Mouse (Mus musculus): ENCODE measurements around the gene Itprip. TPM values are rescaled to one million over a fixed set of nuclear protein-coding genes. Genes with fewer than 3 reads are reported as not detected.

Itprip gene
- polyA plus RNA-seq, 1 experiment = 21.1 TPM

DNA sequence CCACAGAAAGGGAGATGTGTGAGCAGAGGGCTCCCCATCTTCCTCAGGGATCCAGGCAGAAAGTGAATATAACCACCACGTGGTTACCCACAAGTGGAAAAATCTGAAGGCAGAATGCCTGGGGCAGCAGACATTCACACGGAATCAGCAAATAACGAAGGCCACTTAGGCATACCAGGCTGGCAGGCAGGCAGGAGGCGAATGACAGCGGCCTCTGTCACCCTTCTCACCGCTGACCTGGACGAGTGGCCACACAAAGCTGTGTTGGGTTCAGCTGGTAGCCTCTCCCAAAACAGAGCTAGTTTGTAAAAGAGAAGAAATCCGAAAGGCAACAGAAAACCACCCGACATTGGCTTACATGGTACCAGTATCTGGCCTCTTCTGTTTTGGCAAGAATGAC lies 1.1 kb downstream of the Itprip start:
- peaks cover 5% of the 10 kb centered on the region for H3K4me1 ChIP-seq (ENCODE audit: control insufficient read depth, insufficient read depth, low read length)
- no peak for TF ChIP-seq POLR2A (IDR thresholded peaks at IDR 0.05; ENCODE audit: low read depth, low read length)
- TF ChIP-seq CTCF (IDR thresholded peaks at IDR 0.05; ENCODE audit: borderline replicate concordance, insufficient read depth, low read length) = no peak
- H3K27ac ChIP-seq (ENCODE audit: insufficient read depth, low read length) = peak overlapping the region; percentile 70
- H3K4me3 ChIP-seq (ENCODE audit: insufficient read depth, low read length) = peak overlapping the region; percentile 92

DNA sequence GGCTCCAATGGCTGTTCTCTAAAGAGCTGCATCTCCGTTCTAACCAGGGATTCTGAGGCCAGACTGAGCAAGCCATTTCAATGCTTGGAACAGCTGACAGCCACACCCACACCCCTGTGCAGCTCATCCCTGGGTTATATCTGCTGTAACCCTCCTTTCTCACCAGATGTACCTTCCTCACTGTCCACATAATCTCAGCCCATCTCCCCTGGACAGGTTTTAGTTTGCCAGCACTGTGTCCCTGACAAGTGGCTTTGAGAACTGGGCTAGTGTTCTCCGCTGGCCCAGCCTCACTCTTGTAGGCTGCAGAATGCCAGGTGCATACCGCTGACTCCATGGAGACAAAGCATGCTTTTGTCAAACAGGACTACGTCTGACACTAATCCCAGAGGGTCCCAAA lies 1.7 kb downstream of the Itprip start:
- peaks cover 5% of the 10 kb centered on the region for H3K4me1 ChIP-seq (ENCODE audit: control insufficient read depth, insufficient read depth, low read length)
- peak overlapping the region; percentile 92 for H3K4me3 ChIP-seq (ENCODE audit: insufficient read depth, low read length)
- TF ChIP-seq POLR2A (IDR thresholded peaks at IDR 0.05; ENCODE audit: low read depth, low read length) (no peak), CTCF (IDR thresholded peaks at IDR 0.05; ENCODE audit: borderline replicate concordance, insufficient read depth, low read length) (no peak)
- H3K27ac ChIP-seq (ENCODE audit: insufficient read depth, low read length) = no peak overlapping the region

DNA sequence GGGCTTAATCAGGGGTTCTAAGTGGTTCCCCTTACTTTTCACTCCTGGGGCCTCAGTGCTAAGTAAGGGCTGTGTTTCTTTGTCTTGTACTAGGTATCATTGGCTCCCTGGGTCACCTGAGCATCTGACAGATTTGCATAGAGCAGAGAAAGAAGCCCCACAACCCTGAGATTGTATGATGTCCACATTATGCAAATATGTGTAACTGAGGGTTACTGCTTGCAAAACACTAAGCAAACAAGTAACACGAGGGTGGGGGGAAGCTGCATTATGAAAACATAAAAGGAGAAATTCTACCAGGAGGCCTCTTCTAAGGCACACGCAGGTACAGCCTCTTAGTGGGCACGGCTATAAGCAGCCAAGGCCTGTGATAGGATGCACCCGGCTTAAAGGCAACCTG lies 3.8 kb downstream of the Itprip start:
- Histone ChIP-seq H3K4me3 (ENCODE audit: insufficient read depth, low read length) (no peak overlapping the region), H3K4me1 (ENCODE audit: control insufficient read depth, insufficient read depth, low read length) (peaks cover 11% of the 10 kb centered on the region)
- no peak for TF ChIP-seq CTCF (IDR thresholded peaks at IDR 0.05; ENCODE audit: borderline replicate concordance, insufficient read depth, low read length)
- TF ChIP-seq POLR2A (IDR thresholded peaks at IDR 0.05; ENCODE audit: low read depth, low read length) = no peak

DNA sequence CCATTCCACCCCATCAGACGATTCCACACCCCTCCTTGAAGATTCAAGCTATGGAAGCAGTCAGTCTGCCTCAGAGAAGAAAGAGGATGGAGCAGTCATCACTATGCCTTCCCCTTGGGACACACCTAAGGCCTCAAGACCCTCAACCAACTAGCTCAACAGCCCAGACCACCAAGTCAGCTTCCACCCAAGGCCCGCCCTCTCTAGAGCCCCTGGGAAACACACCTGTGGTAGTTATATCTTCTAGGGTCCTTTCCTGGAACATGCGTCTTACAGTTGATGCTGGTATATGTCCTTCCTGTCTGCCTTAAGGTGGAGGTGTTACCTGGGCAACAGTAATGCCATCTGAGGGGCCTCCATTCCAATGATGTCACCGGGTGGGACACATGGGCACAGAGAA lies 4.9 kb downstream of the Itprip start:
- no peak for TF ChIP-seq CTCF (IDR thresholded peaks at IDR 0.05; ENCODE audit: borderline replicate concordance, insufficient read depth, low read length)
- TF ChIP-seq POLR2A (IDR thresholded peaks at IDR 0.05; ENCODE audit: low read depth, low read length) = no peak

More for the DNA sequence above, 3.8 kb downstream of the Itprip start:
- no peak overlapping the region for H3K27ac ChIP-seq (ENCODE audit: insufficient read depth, low read length)

DNA sequence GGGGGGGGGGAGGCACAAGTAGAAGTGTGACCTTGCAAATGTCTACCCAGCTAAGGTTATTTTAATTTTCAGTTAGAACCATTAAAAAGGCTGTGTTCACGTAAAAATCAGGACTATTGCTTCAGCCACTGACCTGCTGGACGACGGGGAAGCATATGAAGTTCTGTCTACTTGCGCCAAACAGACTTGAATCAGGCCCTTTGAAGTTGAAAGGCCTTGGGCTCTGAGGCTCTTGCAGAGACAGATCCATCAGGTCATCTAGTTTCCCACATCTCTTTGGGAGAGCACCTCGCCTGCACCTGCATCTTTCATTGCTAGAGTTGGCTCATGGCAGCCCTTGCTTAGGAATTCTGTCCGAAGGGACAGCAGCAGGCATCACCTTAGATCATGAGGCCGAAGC lies 5.8 kb downstream of the Itprip start:
- TF ChIP-seq POLR2A (IDR thresholded peaks at IDR 0.05; ENCODE audit: low read depth, low read length) (no peak), CTCF (IDR thresholded peaks at IDR 0.05; ENCODE audit: borderline replicate concordance, insufficient read depth, low read length) (no peak)
- Histone ChIP-seq H3K27ac (ENCODE audit: insufficient read depth, low read length) (no peak overlapping the region), H3K4me3 (ENCODE audit: insufficient read depth, low read length) (no peak overlapping the region), H3K4me1 (ENCODE audit: control insufficient read depth, insufficient read depth, low read length) (peaks cover 18% of the 10 kb centered on the region)

More for the DNA sequence above, 4.9 kb downstream of the Itprip start:
- Histone ChIP-seq H3K27ac (ENCODE audit: insufficient read depth, low read length) (no peak overlapping the region), H3K4me3 (ENCODE audit: insufficient read depth, low read length) (no peak overlapping the region), H3K4me1 (ENCODE audit: control insufficient read depth, insufficient read depth, low read length) (peaks cover 14% of the 10 kb centered on the region)

DNA sequence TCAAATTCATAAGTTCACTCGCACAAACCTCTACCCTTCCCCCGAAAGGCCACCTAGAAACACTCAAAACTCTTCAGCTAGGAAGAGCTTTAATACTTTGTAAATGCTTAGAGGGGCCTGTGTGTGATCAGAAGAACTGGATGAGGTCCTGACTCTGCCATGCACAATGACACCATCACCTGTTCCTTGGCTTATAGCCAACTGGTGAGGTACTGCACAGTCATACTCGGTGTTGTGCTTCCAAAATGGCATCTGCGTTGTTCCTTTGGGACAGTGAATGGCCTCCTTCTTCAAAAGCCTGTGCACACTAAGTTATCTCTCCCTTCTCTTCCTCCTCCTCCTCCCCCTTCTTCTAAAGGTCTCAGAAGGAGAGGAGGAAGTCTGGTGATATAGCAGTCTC lies 8.3 kb downstream of the Itprip start:
- Histone ChIP-seq H3K4me3 (ENCODE audit: insufficient read depth, low read length) (no peak overlapping the region), H3K4me1 (ENCODE audit: control insufficient read depth, insufficient read depth, low read length) (peaks cover 15% of the 10 kb centered on the region), H3K27ac (ENCODE audit: insufficient read depth, low read length) (no peak overlapping the region)
- TF ChIP-seq CTCF (IDR thresholded peaks at IDR 0.05; ENCODE audit: borderline replicate concordance, insufficient read depth, low read length) (no peak), POLR2A (IDR thresholded peaks at IDR 0.05; ENCODE audit: low read depth, low read length) (no peak)

DNA sequence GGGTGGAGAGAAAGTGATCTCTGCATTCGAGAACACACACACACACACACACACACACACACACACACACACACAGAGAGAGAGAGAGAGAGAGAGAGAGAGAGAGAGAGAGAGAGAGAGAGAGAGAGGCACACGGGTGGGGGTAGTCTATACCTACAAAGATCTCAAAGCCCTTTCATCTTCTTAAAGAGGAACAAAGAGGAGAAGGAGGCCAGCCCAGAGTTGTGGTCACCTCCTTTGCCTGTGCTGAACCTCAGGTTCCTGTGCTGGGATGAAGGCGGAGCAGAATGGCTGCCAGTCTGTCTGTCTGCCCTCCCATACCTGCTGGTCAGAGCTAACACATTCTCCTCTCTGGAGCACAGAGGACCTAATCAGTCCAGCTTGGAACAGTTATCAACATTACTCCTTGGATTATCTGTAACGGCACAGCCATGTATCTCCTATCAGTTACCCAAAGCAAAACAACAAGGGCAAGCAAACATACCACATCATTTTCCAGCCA lies 8.9 kb downstream of the Itprip start:
- Histone ChIP-seq H3K4me3 (ENCODE audit: insufficient read depth, low read length) (no peak overlapping the region), H3K27ac (ENCODE audit: insufficient read depth, low read length) (no peak overlapping the region), H3K4me1 (ENCODE audit: control insufficient read depth, insufficient read depth, low read length) (peaks cover 13% of the 10 kb centered on the region)
- no peak for TF ChIP-seq CTCF (IDR thresholded peaks at IDR 0.05; ENCODE audit: borderline replicate concordance, insufficient read depth, low read length)
- TF ChIP-seq POLR2A (IDR thresholded peaks at IDR 0.05; ENCODE audit: low read depth, low read length) = no peak

DNA sequence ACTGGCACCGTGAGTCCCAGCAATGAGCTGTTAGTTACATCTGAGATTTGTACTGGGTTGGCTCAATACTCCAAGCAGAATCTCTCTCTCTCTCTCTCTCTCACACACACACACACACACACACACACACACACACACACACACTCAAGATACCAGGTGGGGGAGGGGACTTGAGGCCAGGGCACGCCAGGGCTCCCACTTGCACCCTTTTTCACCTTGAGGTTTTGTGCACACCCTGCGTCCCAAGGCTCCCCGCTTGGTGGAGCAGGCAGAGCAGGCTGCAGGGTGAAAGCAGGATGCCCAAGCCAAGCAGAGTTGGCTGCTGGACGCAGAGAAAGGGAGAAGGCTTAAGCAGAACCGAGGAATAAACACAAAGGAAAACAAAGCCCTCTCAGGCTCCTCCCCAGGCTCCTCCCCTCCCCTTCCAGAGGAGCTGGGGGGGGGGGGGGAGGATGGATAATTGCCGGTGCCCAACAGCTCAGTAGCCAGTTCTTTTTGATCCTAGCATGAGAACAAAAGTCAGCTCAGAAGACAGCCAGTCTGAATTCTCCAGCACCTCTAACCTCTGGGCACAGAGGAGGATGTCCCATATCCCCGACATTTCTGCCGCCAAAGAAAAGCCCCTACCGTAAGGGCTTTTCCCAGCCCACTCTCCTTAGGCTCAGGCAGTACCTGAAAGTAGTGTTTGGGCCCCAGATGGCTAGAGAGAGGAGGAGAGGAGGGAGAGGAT lies 9.5 kb downstream of the Itprip start:
- H3K4me1 ChIP-seq (ENCODE audit: control insufficient read depth, insufficient read depth, low read length) = peaks cover 13% of the 10 kb centered on the region
- H3K4me3 ChIP-seq (ENCODE audit: insufficient read depth, low read length) = no peak overlapping the region
- TF ChIP-seq CTCF (IDR thresholded peaks at IDR 0.05; ENCODE audit: borderline replicate concordance, insufficient read depth, low read length) = no peak
- no peak for TF ChIP-seq POLR2A (IDR thresholded peaks at IDR 0.05; ENCODE audit: low read depth, low read length)
- no peak overlapping the region for H3K27ac ChIP-seq (ENCODE audit: insufficient read depth, low read length)

DNA sequence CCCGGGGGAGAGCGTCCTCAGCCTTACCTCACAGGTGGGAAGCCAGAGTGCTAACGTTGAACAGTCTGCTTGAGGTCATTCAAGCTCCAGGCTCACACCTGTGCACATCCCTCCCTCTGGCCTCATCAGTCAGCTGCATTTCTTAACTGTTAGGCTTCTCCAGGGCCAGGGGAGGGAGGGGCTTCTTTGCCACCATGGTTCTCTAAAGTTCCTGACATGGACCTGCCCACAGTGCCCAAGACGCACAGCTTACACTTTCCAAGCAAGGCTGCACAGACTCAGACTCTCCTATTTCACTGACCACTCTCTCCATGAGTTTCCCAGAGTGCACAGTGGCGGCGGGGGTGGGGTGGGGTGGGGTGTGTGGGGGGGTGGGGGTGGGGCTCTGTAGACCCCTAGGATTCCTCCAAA lies 10.1 kb downstream of the Itprip start:
- peaks cover 13% of the 10 kb centered on the region for H3K4me1 ChIP-seq (ENCODE audit: control insufficient read depth, insufficient read depth, low read length)
- no peak overlapping the region for H3K4me3 ChIP-seq (ENCODE audit: insufficient read depth, low read length)
- TF ChIP-seq CTCF (IDR thresholded peaks at IDR 0.05; ENCODE audit: borderline replicate concordance, insufficient read depth, low read length) (no peak), POLR2A (IDR thresholded peaks at IDR 0.05; ENCODE audit: low read depth, low read length) (no peak)
- H3K27ac ChIP-seq (ENCODE audit: insufficient read depth, low read length) = no peak overlapping the region

DNA sequence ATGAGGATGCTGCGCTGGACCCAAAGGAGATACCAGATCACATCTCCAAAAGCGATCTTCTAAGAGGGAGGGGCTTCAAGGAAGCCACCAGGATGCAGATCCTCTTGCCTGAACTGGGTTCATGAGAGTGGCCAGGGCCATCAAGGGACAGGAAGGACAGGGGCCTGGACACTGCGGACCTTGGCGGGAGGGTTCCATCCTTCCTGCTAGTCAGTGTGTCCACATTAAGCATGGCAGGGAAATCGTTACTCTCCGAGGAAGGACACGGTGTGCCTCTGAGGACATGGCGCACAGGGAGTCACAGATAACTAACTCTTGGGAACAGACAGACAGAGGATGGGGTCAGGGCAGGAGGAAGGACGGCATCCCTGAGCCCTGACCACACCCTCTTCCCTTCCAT lies 11.5 kb downstream of the Itprip start:
- Histone ChIP-seq H3K4me1 (ENCODE audit: control insufficient read depth, insufficient read depth, low read length) (peaks cover 22% of the 10 kb centered on the region), H3K4me3 (ENCODE audit: insufficient read depth, low read length) (no peak overlapping the region), H3K27ac (ENCODE audit: insufficient read depth, low read length) (no peak overlapping the region)
- no peak for TF ChIP-seq CTCF (IDR thresholded peaks at IDR 0.05; ENCODE audit: borderline replicate concordance, insufficient read depth, low read length)
- TF ChIP-seq POLR2A (IDR thresholded peaks at IDR 0.05; ENCODE audit: low read depth, low read length) = no peak
